Mouse (Mus musculus) ES-E14 (cell line): ENCODE results near the gene Cacna1e.

Experiments
- CHD2 ChIP-seq: IDR thresholded peaks from 2 replicates; pipeline ENCODE4 v1.6.1; 2014; ENCODE audit warnings: mild to moderate bottlenecking, low read depth, low read length, inconsistent platforms
- HCFC1 ChIP-seq: IDR thresholded peaks from 2 replicates; pipeline ENCODE4 v1.6.1; 2012; ENCODE audit warnings: low read length, inconsistent platforms, borderline replicate concordance; ENCODE audit not compliant: insufficient read depth
- MAFK ChIP-seq: IDR thresholded peaks from 2 replicates; pipeline ENCODE4 v1.6.1; 2014; ENCODE audit warnings: mild to moderate bottlenecking, low read depth, low read length, inconsistent platforms; ENCODE audit not compliant: insufficient read depth
- ZC3H11A ChIP-seq: IDR thresholded peaks from 2 replicates; pipeline ENCODE4 v1.6.1; 2012; ENCODE audit warnings: low read depth, mild to moderate bottlenecking, inconsistent platforms, low read length, borderline replicate concordance

DNA sequence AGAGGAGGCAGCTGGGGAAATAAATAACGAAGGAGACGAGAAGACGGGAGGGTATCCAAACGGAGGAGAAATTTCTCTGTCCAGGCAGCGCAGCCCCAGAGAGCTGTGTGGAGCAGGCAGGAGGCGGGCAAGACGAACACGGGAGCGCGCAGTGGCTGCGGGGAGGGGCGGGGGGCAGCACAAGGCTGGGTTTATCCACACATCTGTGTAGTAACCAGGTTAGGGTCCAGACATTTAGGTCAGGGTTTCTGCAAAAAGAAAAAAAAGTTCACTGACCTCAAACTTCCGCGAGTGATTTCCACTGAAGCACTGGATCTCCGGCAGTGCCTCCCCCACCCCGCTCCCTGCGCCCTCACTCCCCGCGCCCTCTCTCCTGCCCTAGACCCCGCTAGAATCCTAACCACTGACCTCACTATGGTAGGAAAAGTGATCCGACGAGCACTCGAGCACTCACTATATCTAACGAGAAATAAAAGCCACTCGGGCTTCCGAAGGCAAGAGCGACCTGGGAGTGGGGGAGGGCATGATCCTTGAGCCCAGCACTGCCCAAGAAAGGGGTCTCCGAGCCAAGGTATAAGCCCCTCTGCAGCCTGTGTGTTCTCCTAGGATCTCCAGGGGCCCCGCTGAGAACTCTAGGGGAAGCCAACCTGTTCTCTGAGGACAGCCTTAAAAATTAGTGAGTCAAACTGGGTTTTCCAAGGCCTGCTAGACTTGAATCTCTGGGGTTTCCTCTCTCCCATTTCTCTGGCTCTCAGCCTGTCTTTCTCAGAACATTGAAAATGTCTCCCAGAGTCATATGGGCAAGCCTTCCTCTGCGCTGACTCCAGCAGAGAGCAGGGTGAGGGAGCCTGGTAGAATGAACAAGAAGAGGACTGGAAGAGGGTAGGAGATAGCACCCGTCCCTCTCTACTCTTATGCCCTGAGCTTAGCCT lies at the start of gene Cacna1e:
- TF ChIP-seq ZC3H11A (no peak), HCFC1 (no peak), MAFK (no peak), CHD2 (no peak)
